Mouse (Mus musculus): Measurements from ENCODE around the gene Il6st. TPM values are rescaled to one million over a fixed set of nuclear protein-coding genes. Genes with fewer than 3 reads are reported as not detected.

Gene Il6st
- total RNA-seq, 1 experiment = 55.2 TPM

DNA sequence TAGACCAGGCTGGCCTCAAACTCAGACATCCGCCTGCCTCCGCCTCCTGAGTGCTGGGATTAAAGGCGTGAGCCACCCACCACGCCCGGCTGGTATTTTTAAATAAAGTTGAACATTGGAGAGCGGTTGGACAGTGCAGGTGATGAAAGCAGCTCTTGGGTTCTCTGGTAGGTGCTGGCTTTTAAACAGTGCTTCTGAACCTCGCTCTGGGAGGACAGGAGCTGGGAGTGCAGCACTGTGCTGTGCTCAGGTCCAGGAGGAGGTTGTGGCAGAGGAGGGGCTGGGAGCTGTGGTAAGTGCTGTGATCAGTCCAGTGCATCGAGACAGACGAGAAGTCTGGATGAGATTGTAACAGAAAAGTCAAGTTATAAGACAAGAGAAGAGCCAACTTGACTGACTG, 3.5 kb downstream of the Il6st start:
- Histone ChIP-seq H3K9ac (ENCODE audit: insufficient read depth, low read depth, low read length, poor library complexity, severe bottlenecking) (no peak overlapping the region; the same call in 1 of the 2 replicates), H3K36me3 (ENCODE audit: control insufficient read depth, insufficient read depth, low read length, poor library complexity, severe bottlenecking) (peaks cover 2% of the 10 kb centered on the region; the same call in 1 of the 2 replicates), H3K4me3 (ENCODE audit: insufficient read depth in 1 of 2, low read depth in 1 of 2, low read length in 2 of 2, poor library complexity in 1 of 2, severe bottlenecking in 1 of 2) (peak overlapping the region in 1 of 2 experiments; percentile 13; a peak in 2 of 4 replicates), H3K4me1 (ENCODE audit: control insufficient read depth in 2 of 2, insufficient read depth in 2 of 2, low read length in 2 of 2, poor library complexity in 1 of 2) (peaks cover 9 to 11% of the 10 kb centered on the region in 2 experiments), H3K9me3 (ENCODE audit: control insufficient read depth, insufficient read depth, low read depth, low read length) (no peaks in the 10 kb centered on the region), H3K27ac (ENCODE audit: insufficient read depth, low read depth, low read length, poor library complexity, severe bottlenecking) (no peak overlapping the region)
- DNase-seq (ENCODE audit: low read depth, low spot score) = no peak
- in situ Hi-C loops (cut with MboI; ENCODE audit: low sequenced_read_pairs in 2 of 2, unreplicated experiment in 2 of 2) = no loop called here
- TF ChIP-seq MAFK (IDR thresholded peaks at IDR 0.05; ENCODE audit: insufficient read depth, low read depth, low read length) (no peak), CHD2 (IDR thresholded peaks at IDR 0.05; ENCODE audit: low read depth, low read length) (no peak), ZNF384 (IDR thresholded peaks at IDR 0.05; ENCODE audit: low read depth, low read length) (no peak), ZC3H11A (IDR thresholded peaks at IDR 0.05; ENCODE audit: borderline replicate concordance, low read depth, low read length) (no peak), HCFC1 (IDR thresholded peaks at IDR 0.05; ENCODE audit: borderline replicate concordance, insufficient read depth, low read length) (no peak)

DNA sequence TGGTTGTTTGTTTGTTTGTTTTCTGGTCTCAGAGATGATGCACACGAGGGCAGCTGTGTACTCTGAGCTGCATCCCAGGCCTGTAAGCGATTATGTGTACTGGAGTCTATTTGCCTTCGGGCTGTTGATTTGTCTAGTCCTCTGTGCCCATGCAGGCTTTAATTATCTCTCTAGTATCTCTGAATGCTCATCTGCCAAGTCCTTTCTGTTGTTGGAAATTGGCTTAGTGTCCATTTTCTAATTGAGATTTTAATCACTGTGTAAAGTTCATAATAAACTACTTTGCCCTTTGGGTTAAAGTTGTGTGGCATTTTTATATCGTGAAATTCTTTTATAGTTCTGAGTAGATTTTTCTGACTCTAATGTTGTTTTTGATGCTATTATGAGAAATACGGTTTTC, 5.6 kb downstream of the Il6st start:
- Histone ChIP-seq H3K4me1 (ENCODE audit: control insufficient read depth in 2 of 2, insufficient read depth in 2 of 2, low read length in 2 of 2, poor library complexity in 1 of 2) (peaks cover 8 to 13% of the 10 kb centered on the region in 2 experiments), H3K27ac (ENCODE audit: insufficient read depth, low read depth, low read length, poor library complexity, severe bottlenecking) (no peak overlapping the region), H3K9ac (ENCODE audit: insufficient read depth, low read depth, low read length, poor library complexity, severe bottlenecking) (no peak overlapping the region), H3K4me3 (ENCODE audit: insufficient read depth in 1 of 2, low read depth in 1 of 2, low read length in 2 of 2, poor library complexity in 1 of 2, severe bottlenecking in 1 of 2) (no peak overlapping the region), H3K36me3 (ENCODE audit: control insufficient read depth, insufficient read depth, low read length, poor library complexity, severe bottlenecking) (peaks cover 5% of the 10 kb centered on the region; the same call in 1 of the 2 replicates), H3K9me3 (ENCODE audit: control insufficient read depth, insufficient read depth, low read depth, low read length) (no peaks in the 10 kb centered on the region)
- no peak for DNase-seq (ENCODE audit: low read depth, low spot score)
- TF ChIP-seq HCFC1 (IDR thresholded peaks at IDR 0.05; ENCODE audit: borderline replicate concordance, insufficient read depth, low read length) (no peak), MAFK (IDR thresholded peaks at IDR 0.05; ENCODE audit: insufficient read depth, low read depth, low read length) (no peak), ZNF384 (IDR thresholded peaks at IDR 0.05; ENCODE audit: low read depth, low read length) (no peak), ZC3H11A (IDR thresholded peaks at IDR 0.05; ENCODE audit: borderline replicate concordance, low read depth, low read length) (no peak), CHD2 (IDR thresholded peaks at IDR 0.05; ENCODE audit: low read depth, low read length) (no peak)
- in situ Hi-C loops (cut with MboI; ENCODE audit: low sequenced_read_pairs in 2 of 2, unreplicated experiment in 2 of 2) = no loop called here

DNA sequence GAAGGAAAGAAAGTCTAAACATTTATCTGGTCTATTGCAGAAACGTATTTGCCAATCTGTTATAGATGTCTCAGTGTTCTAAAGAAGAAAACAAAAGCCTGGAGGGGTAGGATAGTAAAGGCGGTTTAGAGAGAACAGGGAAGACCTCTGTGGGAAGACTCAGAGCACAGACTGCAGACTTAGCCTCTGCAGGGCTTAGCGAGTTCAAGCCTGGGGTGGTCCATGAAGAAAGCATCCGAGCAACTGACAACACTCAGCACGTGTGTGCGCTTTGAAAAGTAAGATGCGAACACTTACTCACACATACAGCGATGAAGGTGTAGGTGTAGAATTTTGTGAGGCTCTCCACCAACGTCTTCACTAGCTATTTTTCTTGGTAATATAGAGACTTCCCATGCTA, 7.3 kb downstream of the Il6st start:
- H3K9me3 ChIP-seq (ENCODE audit: control insufficient read depth, insufficient read depth, low read depth, low read length) = no peaks in the 10 kb centered on the region
- peaks cover 14% of the 10 kb centered on the region for H3K36me3 ChIP-seq (ENCODE audit: control insufficient read depth, insufficient read depth, low read length, poor library complexity, severe bottlenecking)
- TF ChIP-seq ZNF384 (IDR thresholded peaks at IDR 0.05; ENCODE audit: low read depth, low read length) = no peak
- TF ChIP-seq HCFC1 (IDR thresholded peaks at IDR 0.05; ENCODE audit: borderline replicate concordance, insufficient read depth, low read length) = no peak
- TF ChIP-seq CHD2 (IDR thresholded peaks at IDR 0.05; ENCODE audit: low read depth, low read length) = no peak
- no peak for TF ChIP-seq ZC3H11A (IDR thresholded peaks at IDR 0.05; ENCODE audit: borderline replicate concordance, low read depth, low read length)
- TF ChIP-seq MAFK (IDR thresholded peaks at IDR 0.05; ENCODE audit: insufficient read depth, low read depth, low read length) = no peak
- H3K4me1 ChIP-seq (ENCODE audit: control insufficient read depth in 2 of 2, insufficient read depth in 2 of 2, low read length in 2 of 2, poor library complexity in 1 of 2) = peaks cover 2 to 13% of the 10 kb centered on the region in 2 experiments; a peak in 2 of 4 replicates
- no peak overlapping the region for H3K27ac ChIP-seq (ENCODE audit: insufficient read depth, low read depth, low read length, poor library complexity, severe bottlenecking)
- no peak overlapping the region for H3K4me3 ChIP-seq (ENCODE audit: insufficient read depth in 1 of 2, low read depth in 1 of 2, low read length in 2 of 2, poor library complexity in 1 of 2, severe bottlenecking in 1 of 2)
- H3K9ac ChIP-seq (ENCODE audit: insufficient read depth, low read depth, low read length, poor library complexity, severe bottlenecking) = no peak overlapping the region
- in situ Hi-C loops (cut with MboI; ENCODE audit: low sequenced_read_pairs in 2 of 2, unreplicated experiment in 2 of 2) = no loop called here
- DNase-seq (ENCODE audit: low read depth, low spot score) = no peak

DNA sequence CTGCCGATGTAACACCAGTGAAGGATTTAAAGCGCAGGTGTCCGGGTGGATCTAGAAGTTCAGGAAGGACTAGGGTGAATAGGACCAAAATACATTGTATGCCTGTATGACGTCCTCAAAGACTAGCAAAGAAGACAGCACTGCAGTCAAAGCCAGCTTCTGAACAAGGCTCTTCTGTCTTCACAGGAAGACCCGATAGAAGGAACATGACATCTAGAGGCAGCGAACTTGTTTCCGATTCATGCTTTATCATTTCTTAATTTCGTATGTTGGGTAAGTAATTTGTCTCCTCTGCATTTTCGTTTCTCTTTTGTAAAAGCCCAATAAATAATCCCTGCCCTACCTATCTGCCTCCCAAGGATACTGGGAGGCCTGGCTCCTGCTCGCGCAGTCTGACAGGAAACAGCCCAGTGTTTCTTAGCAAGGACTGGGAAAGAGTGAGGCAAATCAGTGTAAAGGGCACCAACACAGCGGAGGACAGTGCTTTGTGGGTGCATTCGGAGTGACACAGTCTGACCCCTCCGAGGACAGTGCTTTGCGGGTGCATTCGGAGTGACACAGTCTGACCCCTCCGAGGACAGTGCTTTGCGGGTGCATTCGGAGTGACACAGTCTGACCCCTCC, 8.6 kb downstream of the Il6st start:
- H3K36me3 ChIP-seq (ENCODE audit: control insufficient read depth, insufficient read depth, low read length, poor library complexity, severe bottlenecking) = peaks cover 19% of the 10 kb centered on the region
- H3K9ac ChIP-seq (ENCODE audit: insufficient read depth, low read depth, low read length, poor library complexity, severe bottlenecking) = no peak overlapping the region
- H3K27ac ChIP-seq (ENCODE audit: insufficient read depth, low read depth, low read length, poor library complexity, severe bottlenecking) = no peak overlapping the region
- no peaks in the 10 kb centered on the region for H3K9me3 ChIP-seq (ENCODE audit: control insufficient read depth, insufficient read depth, low read depth, low read length)
- peaks cover 2 to 6% of the 10 kb centered on the region in 2 experiments; a peak in 1 of 4 replicates for H3K4me1 ChIP-seq (ENCODE audit: control insufficient read depth in 2 of 2, insufficient read depth in 2 of 2, low read length in 2 of 2, poor library complexity in 1 of 2)
- no peak overlapping the region for H3K4me3 ChIP-seq (ENCODE audit: insufficient read depth in 1 of 2, low read depth in 1 of 2, low read length in 2 of 2, poor library complexity in 1 of 2, severe bottlenecking in 1 of 2)
- TF ChIP-seq CHD2 (IDR thresholded peaks at IDR 0.05; ENCODE audit: low read depth, low read length) (no peak), ZNF384 (IDR thresholded peaks at IDR 0.05; ENCODE audit: low read depth, low read length) (no peak), HCFC1 (IDR thresholded peaks at IDR 0.05; ENCODE audit: borderline replicate concordance, insufficient read depth, low read length) (no peak), MAFK (IDR thresholded peaks at IDR 0.05; ENCODE audit: insufficient read depth, low read depth, low read length) (no peak), ZC3H11A (IDR thresholded peaks at IDR 0.05; ENCODE audit: borderline replicate concordance, low read depth, low read length) (no peak)
- DNase-seq (ENCODE audit: low read depth, low spot score) = no peak
- in situ Hi-C loops (cut with MboI; ENCODE audit: low sequenced_read_pairs in 2 of 2, unreplicated experiment in 2 of 2) = no loop called here

Data from ES-E14 (cell line).